Mouse (Mus musculus) midbrain, embryonic 13.5 days (tissue): ENCODE data around the gene Clk4. TPM values are rescaled to one million over a fixed set of nuclear protein-coding genes. Genes with fewer than 3 reads are reported as not detected.

Experiments
- ATAC-seq: fragments of 200-750 bp; cut with Nextera tagmentation; 2 replicates; pipeline ENCODE4 v1.8.0; 2017; ENCODE audit warnings: mild to moderate bottlenecking, moderate TSS enrichment, moderate library complexity
- H3K27ac ChIP-seq: fragments of 300-500 bp; sonication (generic); 2 replicates; pipeline ENCODE4 v1.5.1; 2015; ENCODE audit warnings: inconsistent platforms, mild to moderate bottlenecking, moderate library complexity
- H3K27me3 ChIP-seq: fragments of 300-500 bp; sonication (generic); 2 replicates; pipeline ENCODE4 v1.6.1; 2015; ENCODE audit warnings: mild to moderate bottlenecking, inconsistent platforms
- H3K36me3 ChIP-seq: fragments of 300-500 bp; sonication (generic); 2 replicates; pipeline ENCODE4 v1.6.1; 2015; ENCODE audit warnings: mild to moderate bottlenecking, inconsistent platforms
- H3K4me1 ChIP-seq: fragments of 300-500 bp; sonication (generic); replicated peaks from 2 replicates; pipeline ENCODE4 v1.6.1; 2015; ENCODE audit warnings: inconsistent platforms
- H3K4me2 ChIP-seq: fragments of 300-500 bp; sonication (generic); replicated peaks from 2 replicates; pipeline ENCODE4 v1.6.1; 2015; ENCODE audit warnings: moderate library complexity, mild to moderate bottlenecking, inconsistent platforms
- H3K4me3 ChIP-seq: fragments of 300-500 bp; sonication (generic); replicated peaks from 2 replicates; pipeline ENCODE4 v1.5.1; 2015; ENCODE audit warnings: mild to moderate bottlenecking, inconsistent platforms
- H3K9ac ChIP-seq: fragments of 300-500 bp; sonication (generic); replicated peaks from 2 replicates; pipeline ENCODE4 v1.6.1; 2015; ENCODE audit warnings: mild to moderate bottlenecking, inconsistent platforms
- H3K9me3 ChIP-seq: fragments of 300-500 bp; sonication (generic); 2 replicates; pipeline ENCODE4 v1.6.1; 2016; ENCODE audit warnings: mild to moderate bottlenecking, inconsistent platforms
- WGBS: fragments of 180-500 bp; shearing (Covaris S2); methylation state at CpG from one replicate; pipeline ENCODE4 v1.1.7; 2015; 5-methylcytosine and 5-hydroxymethylcytosine counted together
- polyA plus RNA-seq: library from polyadenylated mRNA; unstranded; fragments of >200 nt; fragmentation: Nextera tagmentation; extraction: Ambion mirVana; gene quantifications from 2 replicates; pipeline ENCODE4 v1.2.1, GENCODE M21; 2015

Clk4 gene
- polyA plus RNA-seq, 1 experiment from 2014 or later: 154 TPM

DNA sequence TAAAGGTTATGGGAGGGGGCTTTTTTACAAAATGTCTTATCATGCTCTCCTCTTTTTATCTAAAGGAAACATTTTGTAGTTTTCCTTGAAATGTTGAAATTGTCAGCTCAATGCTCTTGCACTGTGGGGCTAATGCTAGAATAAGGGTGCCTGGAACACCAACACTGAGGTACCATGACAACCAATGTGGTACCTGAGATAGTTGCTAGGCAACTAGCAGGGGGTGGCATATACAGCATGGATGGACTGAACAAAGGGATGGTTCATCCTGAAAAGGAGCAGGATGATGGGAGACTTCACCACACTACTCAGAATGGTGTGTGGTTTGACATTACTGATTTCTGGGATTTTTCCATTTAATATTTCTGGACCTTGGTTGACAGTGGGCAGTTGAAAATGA lies 59.1 kb downstream of the Clk4 start:
- no peaks in the 10 kb centered on the region for H3K36me3 ChIP-seq
- peaks cover 5% of the 10 kb centered on the region; the same call in 1 of the 2 replicates for H3K4me1 ChIP-seq
- ATAC-seq: no peak
- H3K4me3 ChIP-seq: no peak overlapping the region
- no peak overlapping the region for H3K27ac ChIP-seq
- peaks cover 5% of the 10 kb centered on the region; the same call in 1 of the 2 replicates for H3K9me3 ChIP-seq
- H3K4me2 ChIP-seq: no peak overlapping the region
- H3K9ac ChIP-seq: no peak overlapping the region
- no peaks in the 10 kb centered on the region for H3K27me3 ChIP-seq

GRCm38 (mm10) chr11:51326908-51327307 lies 65.4 kb downstream of the Clk4 start:
- Histone ChIP-seq H3K9me3 (no peaks in the 10 kb centered on the region), H3K36me3 (no peaks in the 10 kb centered on the region), H3K4me1 (no peaks in the 10 kb centered on the region), H3K27ac (no peak overlapping the region), H3K4me2 (no peak overlapping the region), H3K9ac (no peak overlapping the region), H3K27me3 (no peaks in the 10 kb centered on the region), H3K4me3 (no peak overlapping the region)
- 76% methylated on average over 6 of the region's 6 CpGs for WGBS
- no peak for ATAC-seq

DNA sequence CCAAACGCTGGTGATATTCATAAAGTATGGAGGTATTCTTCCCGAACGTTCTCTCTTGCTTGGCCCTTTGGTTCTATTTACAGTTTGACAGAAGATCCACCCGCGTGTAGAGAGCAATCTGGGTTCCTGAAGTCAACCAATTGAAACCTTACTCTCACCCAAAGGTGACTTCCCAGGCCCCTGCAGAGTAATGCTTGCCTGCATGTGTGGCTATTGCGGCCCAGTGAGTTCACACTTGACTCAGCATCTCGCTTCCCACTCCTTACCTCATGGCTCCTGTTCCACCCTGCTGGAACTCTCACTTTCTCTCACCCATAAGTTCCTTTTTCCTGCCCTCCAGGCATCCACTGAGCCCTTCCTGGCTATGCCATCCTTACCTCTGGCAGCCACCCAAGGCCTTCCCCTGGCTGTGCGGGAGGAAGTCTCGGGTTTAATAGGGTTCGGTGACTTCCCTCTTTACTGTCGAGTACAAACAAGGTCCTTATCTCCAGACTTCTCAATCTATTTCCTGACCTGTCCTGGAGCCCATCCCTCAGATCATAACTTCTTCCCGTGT lies 66.9 kb downstream of the Clk4 start:
- no peaks in the 10 kb centered on the region for H3K36me3 ChIP-seq
- H3K4me2 ChIP-seq: no peak overlapping the region
- ATAC-seq: no peak
- no peaks in the 10 kb centered on the region for H3K27me3 ChIP-seq
- no peak overlapping the region for H3K4me3 ChIP-seq
- H3K9ac ChIP-seq: no peak overlapping the region
- WGBS: 92% methylated on average over 12 of the region's 12 CpGs
- H3K9me3 ChIP-seq: no peaks in the 10 kb centered on the region
- H3K27ac ChIP-seq: no peak overlapping the region
- no peaks in the 10 kb centered on the region for H3K4me1 ChIP-seq

DNA sequence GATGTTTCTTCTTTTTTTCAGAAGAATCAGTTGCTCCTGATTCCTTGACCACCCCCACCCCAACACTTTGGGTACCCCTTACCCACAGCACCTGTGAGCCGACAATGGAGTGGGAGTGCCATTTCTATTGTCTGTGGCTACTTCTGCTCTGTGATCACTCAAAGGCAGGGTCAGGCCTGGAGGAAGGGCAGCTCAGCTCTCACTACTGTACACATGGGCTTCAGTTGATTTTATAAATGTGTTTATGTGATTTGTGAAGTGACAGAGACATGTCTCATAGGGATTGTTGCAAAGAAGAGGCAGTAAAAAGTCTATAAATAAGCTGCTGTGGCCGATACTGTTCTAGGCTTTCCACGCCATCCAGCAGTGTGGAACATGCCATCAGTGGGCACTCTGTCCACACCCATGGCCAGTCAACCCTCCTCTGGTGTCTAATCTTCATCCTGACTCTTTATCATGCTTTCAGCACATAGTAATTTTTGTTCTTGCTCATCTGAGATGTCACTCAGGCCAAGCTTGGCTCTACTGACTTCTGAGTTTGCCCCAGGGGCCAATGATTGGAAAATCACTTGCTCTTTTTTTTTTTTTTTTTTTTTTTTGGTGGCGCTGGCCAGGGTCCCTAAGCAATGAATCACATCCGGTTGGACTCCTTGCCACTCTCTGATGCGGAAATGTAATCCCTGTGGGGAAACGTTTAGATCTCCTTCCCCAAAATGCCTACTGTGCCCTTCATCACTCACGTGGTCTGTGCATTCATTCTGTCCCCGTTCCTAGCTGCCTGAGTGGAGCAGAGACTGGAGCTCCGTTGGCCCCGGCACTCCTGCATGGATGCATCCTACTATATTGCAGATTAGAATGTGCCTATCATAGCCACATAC lies 68.5 kb downstream of the Clk4 start:
- no peaks in the 10 kb centered on the region for H3K9me3 ChIP-seq
- no peak for ATAC-seq
- H3K9ac ChIP-seq: no peak overlapping the region
- H3K4me2 ChIP-seq: no peak overlapping the region
- H3K27ac ChIP-seq: no peak overlapping the region
- WGBS: 76% methylated on average over 11 of the region's 11 CpGs
- no peaks in the 10 kb centered on the region for H3K36me3 ChIP-seq
- no peak overlapping the region for H3K4me3 ChIP-seq
- no peaks in the 10 kb centered on the region for H3K27me3 ChIP-seq
- no peaks in the 10 kb centered on the region for H3K4me1 ChIP-seq

Other genes with a start within 250 kb of the Clk4 start
- gene Olfr54, start 247.5 kb upstream of the Clk4 start, polyA plus RNA-seq: not detected in 2 replicates
- gene Olfr1375, start 213.6 kb upstream of the Clk4 start, polyA plus RNA-seq: not detected in 2 replicates
- 11.3 and 11.6 TPM in 2 replicates for gene Zfp354a, start 202.5 kb upstream of the Clk4 start, polyA plus RNA-seq
- not detected in 2 replicates for gene Gm12569, start 41.3 kb upstream of the Clk4 start, polyA plus RNA-seq
- gene BC049762, start 1.3 kb downstream of the Clk4 start, polyA plus RNA-seq: 0.31 TPM in 1 of 2 replicates, not detected in the other
- 3.4 and 5.7 TPM in 2 replicates for gene Col23a1, start 28.2 kb downstream of the Clk4 start, polyA plus RNA-seq